Comparison of ENCODE assay signal across 25 mouse cellular contexts in the genomic region with DNA sequence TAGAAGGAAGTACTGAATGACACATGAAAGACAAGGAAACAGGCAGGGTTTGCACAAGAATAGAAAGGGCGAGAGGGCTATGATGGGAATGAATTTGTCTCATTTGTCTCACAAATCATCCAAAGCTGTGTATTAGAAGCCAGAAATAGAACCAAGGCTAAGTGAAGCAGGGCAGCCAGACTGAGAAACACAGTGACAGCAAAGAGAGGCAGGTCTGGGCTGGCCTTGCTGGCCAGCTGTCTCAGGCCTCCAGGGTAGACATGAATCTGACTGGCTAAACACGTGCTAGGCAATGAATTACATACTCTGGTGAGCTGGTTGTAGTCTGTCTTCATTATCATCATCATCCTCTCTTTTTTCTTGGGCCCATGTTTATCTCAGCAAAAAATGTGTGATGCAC.
DNase-seq lines count a peak whose midpoint lies in the region; ATAC-seq lines count a peak whose summit lies in the region.
"Had no signal": no experiment of that assay in that cellular context is flagged by ENCODE, and none has a peak within 500 bp of the region (broad histone marks: within the 10 kb centered on the region; RNA-seq: fewer than 3 reads in every experiment).

No protein-coding gene starts in this region.

- no peak overlapping the region for H3K27ac ChIP-seq in heart, embryonic 11.5 days (ENCODE audit: low read depth, low read length)
- H3K27ac ChIP-seq: embryonic facial prominence, embryonic 12.5 days; forebrain, embryonic 12.5 days; forebrain, embryonic 15.5 days; heart, embryonic 13.5 days; hindbrain, embryonic 12.5 days; hindbrain, embryonic 15.5 days had no signal

- H3K9me3 ChIP-seq in heart, embryonic 11.5 days (replicated peaks; ENCODE audit: control insufficient read depth, low read length): no peaks in the 10 kb centered on the region; the same call in 1 of the 2 replicates
- H3K9me3 ChIP-seq: embryonic facial prominence, embryonic 12.5 days; forebrain, embryonic 12.5 days; forebrain, embryonic 15.5 days; heart, embryonic 13.5 days; hindbrain, embryonic 12.5 days; hindbrain, embryonic 15.5 days had no signal

- H3K9ac ChIP-seq in heart, embryonic 11.5 days (ENCODE audit: low read depth, low read length): no peak overlapping the region
- H3K9ac ChIP-seq: embryonic facial prominence, embryonic 12.5 days; forebrain, embryonic 12.5 days; forebrain, embryonic 15.5 days; heart, embryonic 13.5 days; hindbrain, embryonic 12.5 days; hindbrain, embryonic 15.5 days had no signal

- H3K27me3 ChIP-seq in heart, embryonic 11.5 days (ENCODE audit: control insufficient read depth, insufficient read depth, low read length): no peaks in the 10 kb centered on the region
- H3K27me3 ChIP-seq: embryonic facial prominence, embryonic 12.5 days; forebrain, embryonic 12.5 days; forebrain, embryonic 15.5 days; heart, embryonic 13.5 days; hindbrain, embryonic 12.5 days; hindbrain, embryonic 15.5 days had no signal

- peak; percentile 33 for DNase-seq in adipocyte (ENCODE audit: low spot score)
- peak; percentile 74 for DNase-seq in adrenal gland, adult 2 months
- peak; percentile 37 for DNase-seq in adrenal gland, postnatal 14 days
- DNase-seq in brain, adult 2 months (ENCODE audit: low read depth, low spot score): peak; percentile 11
- no peak for DNase-seq in heart, adult 11 months
- DNase-seq in urinary bladder, postnatal 25 days (ENCODE audit: low spot score): no peak
- DNase-seq: cerebellum, adult 11-12 months; cerebellum, adult 8-10 months; cerebellum, postnatal 36 days; gastrocnemius, postnatal 10 days; gastrocnemius, postnatal 36 days; heart, adult 18-20 months; heart, postnatal 14 days; heart, postnatal 4 days; kidney, adult 2 months had no signal

- no peak overlapping the region for H3K4me2 ChIP-seq in heart, embryonic 11.5 days
- H3K4me2 ChIP-seq: embryonic facial prominence, embryonic 12.5 days; forebrain, embryonic 12.5 days; forebrain, embryonic 15.5 days; heart, embryonic 13.5 days; hindbrain, embryonic 12.5 days; hindbrain, embryonic 15.5 days had no signal

- no peak for ATAC-seq in heart, embryonic 11.5 days (replicated peaks; ENCODE audit: insufficient number of reproducible peaks, low FRiP score, low TSS enrichment)
- ATAC-seq: CD4-positive, CD25-positive, alpha-beta regulatory T cell, adult 4 months; forebrain, embryonic 15.5 days; intestine, postnatal 0 days had no signal

- H3K36me3 ChIP-seq in heart, embryonic 11.5 days (ENCODE audit: control insufficient read depth, insufficient read depth, low read length): no peaks in the 10 kb centered on the region
- H3K36me3 ChIP-seq: embryonic facial prominence, embryonic 12.5 days; forebrain, embryonic 12.5 days; forebrain, embryonic 15.5 days; heart, embryonic 13.5 days; hindbrain, embryonic 12.5 days; hindbrain, embryonic 15.5 days had no signal

- H3K4me1 ChIP-seq in heart, embryonic 11.5 days (ENCODE audit: control insufficient read depth, insufficient read depth, low read length): no peaks in the 10 kb centered on the region
- H3K4me1 ChIP-seq: embryonic facial prominence, embryonic 12.5 days; forebrain, embryonic 12.5 days; forebrain, embryonic 15.5 days; heart, embryonic 13.5 days; hindbrain, embryonic 12.5 days had no signal

- no peak overlapping the region for H3K4me3 ChIP-seq in heart, embryonic 11.5 days (ENCODE audit: low read depth, low read length)
- H3K4me3 ChIP-seq: embryonic facial prominence, embryonic 12.5 days; erythroblast, embryonic 14.5 days; forebrain, embryonic 12.5 days; forebrain, embryonic 15.5 days; heart, embryonic 13.5 days; hindbrain, embryonic 12.5 days; hindbrain, embryonic 15.5 days had no signal

- WGBS in heart, embryonic 11.5 days (ENCODE audit: insufficient replicate concordance): 52% methylated on average over 2 of the region's 2 CpGs

Comparison
In these comparisons a context has a peak if more than half of its experiments do, and no peak if none do; other contexts are left out.
1. DNase-seq: peak in adipocyte (single experiment), adrenal gland, adult 2 months (single experiment), adrenal gland, postnatal 14 days (single experiment) and brain, adult 2 months (single experiment); none in heart, adult 11 months (single experiment) and urinary bladder, postnatal 25 days (single experiment).